Mouse (Mus musculus): ENCODE measurements around the gene Gm49333.

Gm49333 gene

GRCm38 (mm10) chr16:20611357-20612227 lies at the start of gene Gm49333, which contains the start of the genes Eef1akmt4 and Alg3:
Gene Gm49333, plus strand, starts transcription at chr16:20611610.
Gene Eef1akmt4, plus strand, starts transcription at chr16:20611593.
Gene Alg3, minus strand, starts transcription at chr16:20611735.
- DNase-seq = peak; percentile 83

- DNase-seq = no peak
Measured at GRCm38 (mm10) chr16:20565075-20565474, 46.3 kb upstream of the Gm49333 start.

DNA sequence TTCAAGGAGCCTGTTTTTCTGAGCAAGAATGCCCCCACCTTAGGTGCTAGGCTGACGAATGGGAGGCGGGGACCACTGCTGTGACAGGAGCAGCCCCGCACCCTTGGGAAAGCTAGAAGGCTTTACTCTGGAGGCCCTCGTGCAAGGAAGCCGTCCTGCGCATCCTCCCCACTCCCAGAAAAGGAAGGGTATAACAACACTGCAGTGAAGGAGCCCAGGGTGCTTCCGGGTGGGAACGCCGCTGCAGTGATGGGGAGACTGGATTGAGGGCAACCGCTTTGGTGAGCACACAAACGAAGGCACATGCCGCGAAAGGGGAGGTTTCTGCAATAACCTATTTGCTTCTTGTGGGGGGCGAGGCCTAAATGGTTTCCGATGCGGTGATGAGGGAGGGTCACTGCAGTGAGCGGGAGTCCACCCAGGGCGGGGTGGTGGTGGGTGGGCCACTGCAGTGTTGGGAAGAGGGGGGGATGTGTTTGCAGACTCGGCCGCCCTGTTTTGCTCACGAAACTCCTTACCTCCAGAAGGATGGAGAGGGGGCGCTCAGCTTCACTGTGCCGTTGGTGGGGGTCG lies 22.0 kb upstream of the Gm49333 start, which contains the start of gene Vwa5b2:
Gene Vwa5b2 (plus strand): TSS at position 106 of the 573 bp plus-strand sequence.
- no peak for DNase-seq

DNA sequence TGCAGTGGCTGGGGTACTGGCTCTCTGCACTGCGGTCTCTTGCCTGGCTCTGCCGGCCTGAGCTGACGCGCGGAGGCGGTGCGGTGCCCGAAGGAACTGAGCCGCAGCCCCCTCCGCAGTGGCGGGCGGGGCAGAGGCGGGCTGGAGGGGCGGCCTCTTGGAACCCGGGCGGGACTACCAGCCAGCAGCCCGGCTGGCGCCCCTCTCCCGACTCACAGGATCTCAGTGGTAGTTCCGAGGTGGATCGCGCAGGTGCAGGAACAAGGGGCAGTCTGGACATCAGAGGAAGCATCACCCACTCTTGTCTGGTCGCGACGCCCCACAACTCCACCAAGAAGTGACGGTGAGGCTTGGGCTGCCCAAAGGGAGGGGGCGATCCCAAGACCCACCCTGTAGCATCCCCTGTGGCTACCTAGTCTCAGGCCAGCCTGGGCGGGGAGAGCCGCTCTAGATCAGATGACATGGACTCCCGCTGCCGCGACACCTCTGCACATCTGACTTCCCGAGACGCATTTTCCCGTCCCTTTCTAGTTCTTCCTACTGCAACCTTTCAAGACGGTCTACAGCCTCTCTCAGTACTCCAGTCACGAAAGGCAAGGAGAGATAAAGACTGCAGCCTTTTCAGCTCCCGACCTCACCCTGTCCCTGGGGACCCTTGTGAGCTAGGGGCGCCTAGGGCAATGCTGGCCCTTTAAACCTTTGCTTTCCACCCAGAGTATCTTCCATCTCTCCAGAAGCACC lies 21.3 kb upstream of the Gm49333 start:
- peak; percentile 64 for DNase-seq

GRCm38 (mm10) chr16:20590680-20591038 lies 20.8 kb upstream of the Gm49333 start:
- DNase-seq = no peak

DNA sequence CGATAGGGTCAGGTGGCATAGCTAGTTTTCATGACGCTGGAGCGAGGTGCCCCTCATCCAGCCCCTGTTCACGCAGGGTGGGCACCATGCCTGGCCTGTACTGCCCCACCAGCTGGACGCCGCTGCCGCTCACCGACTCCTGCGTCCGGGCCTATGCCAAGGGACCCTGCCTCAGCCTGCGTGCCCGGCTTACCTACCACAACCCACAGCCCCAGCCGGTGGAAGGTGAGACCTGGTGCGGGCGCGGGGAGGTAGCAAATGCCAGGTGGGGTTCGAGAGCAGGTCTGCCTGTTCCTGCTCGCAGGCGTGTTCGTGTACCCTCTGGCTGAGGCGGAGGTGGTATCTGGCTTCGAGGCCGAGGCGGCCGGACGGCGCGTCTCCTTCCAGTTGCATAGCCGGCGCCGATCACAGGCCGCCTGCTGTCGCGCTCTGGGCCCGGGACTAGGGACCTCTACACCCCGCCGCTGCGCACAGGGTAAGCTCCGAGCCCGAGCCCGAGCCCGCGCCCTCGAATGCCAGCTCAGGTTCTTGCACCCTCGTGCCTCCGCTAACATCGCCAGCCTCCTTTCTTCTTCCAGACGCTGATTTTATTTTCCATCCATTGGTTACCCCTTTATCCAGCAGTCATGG lies 20.2 kb upstream of the Gm49333 start:
- DNase-seq = no peak

- no peak for DNase-seq
Measured at GRCm38 (mm10) chr16:20595060-20595673, 16.2 kb upstream of the Gm49333 start.

DNA sequence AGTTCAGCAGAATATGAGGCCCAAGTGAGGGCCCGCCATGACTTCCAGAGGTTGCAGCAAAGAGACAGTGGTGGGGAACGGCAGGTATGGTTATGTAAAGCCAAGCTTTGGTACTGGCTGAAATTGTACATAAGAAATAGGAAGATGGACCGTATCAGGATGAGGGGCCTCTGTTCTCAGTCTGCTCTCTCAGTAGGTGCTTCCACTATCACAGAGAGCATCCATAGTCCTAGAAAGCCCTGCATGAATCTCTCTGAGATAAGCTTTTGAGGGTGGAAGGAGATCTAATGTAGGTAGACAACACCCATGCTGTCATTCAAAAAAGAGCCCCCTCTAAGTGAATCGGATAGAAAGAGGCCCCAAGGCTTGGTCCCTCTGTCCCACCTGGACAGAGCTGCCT lies 15.7 kb upstream of the Gm49333 start:
- no peak for DNase-seq

DNA sequence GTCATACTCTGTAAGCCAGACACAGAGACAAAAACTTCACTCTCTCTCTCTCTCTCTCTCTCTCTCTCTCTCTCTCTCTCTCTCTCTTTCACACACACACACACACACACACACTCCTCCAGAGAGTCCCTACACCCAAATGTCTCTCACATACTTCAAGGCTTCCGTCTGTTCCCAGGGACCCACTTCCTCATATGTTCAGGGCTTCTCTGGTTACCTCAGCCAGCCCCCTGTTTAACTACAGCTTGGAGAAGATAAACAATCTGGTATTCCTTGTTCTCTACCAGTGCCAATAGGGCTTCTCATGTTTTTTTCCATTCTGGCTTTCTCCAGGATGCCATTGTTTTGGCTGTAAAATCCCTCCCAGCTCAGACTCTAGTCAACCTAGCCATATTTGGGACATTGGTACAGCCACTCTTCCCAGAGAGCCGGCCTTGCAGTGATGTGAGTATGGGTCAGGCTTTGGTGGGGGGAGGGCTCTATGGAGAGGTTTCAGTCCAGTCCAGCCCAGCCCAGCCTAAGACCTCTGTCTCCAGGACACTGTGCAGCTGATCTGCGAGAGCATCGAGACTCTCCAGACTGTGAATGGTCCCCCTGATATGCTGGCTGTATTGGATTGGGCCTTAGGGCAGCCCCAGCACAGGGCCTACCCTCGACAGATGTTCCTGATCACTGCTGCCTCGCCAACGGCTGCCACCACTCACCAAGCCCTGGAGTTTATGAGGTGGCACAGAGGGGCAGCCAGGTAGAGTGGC lies 14.5 kb upstream of the Gm49333 start:
- DNase-seq = no peak

GRCm38 (mm10) chr16:20600511-20600910 lies 10.9 kb upstream of the Gm49333 start:
- no peak for DNase-seq

GRCm38 (mm10) chr16:20604705-20605104 lies 6.7 kb upstream of the Gm49333 start:
- no peak for DNase-seq

- peak; percentile 68 for DNase-seq
Measured at GRCm38 (mm10) chr16:20610501-20611356, 681 bp upstream of the Gm49333 start.

DNA sequence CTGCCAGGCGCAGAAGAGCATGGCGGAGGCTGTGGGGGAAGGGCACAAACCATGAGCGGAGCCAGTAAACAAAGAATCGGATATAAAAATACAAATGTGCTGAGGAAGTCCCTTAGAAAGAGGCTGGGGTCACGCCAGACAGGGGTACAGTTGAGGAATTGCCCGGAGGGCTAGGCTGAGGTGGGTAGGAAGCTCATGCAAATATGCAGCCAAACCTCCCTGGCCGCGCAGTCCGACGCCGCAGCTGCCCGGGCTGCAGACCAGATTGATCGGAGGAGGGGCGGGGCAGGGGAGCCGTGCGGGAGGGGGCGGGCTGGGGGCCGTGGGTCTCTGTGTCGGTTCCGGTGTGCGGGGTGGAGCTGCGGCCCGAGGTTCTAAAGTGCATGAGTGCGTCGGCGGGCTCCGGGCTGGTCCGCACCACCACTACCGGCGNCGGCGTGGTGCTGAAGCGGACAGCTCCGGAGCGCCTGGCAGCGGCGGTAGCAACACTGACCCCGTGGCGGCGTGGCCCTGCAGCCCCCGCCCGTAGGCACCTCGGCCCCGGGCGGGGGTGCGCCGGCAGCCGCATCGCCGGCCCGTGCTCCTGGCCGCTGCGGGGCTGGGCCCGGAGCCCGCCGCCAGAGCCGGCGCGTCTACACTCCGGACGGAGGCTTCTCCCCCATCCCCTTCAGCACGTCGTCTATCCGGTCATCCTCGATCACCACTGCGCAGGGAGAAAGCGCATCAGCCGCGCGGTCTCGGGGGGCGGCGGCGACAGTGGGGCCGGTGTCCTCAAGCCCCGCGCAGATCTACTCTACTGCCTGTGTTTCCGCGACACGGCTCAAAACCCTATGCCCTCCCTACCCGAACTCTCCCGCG lies 8.4 kb downstream of the Gm49333 start:
- peak; percentile 62 for DNase-seq

DNA sequence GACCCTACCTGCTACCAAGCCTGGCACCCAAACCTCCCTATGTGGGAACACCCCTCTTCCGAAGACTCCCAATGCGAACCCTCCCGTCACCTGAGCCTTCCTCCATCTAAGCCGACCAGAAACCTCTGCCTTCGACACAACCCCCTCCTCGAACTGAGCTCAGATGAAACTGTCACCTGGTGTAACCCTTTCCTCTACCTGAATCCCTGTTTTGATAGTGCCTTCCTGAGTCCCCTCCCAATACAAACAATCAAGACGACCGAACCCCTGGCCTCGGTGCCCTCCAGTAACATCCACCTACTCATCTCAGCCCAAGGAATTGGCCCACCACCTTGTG lies 9.0 kb downstream of the Gm49333 start:
- DNase-seq = peak; percentile 61

DNA sequence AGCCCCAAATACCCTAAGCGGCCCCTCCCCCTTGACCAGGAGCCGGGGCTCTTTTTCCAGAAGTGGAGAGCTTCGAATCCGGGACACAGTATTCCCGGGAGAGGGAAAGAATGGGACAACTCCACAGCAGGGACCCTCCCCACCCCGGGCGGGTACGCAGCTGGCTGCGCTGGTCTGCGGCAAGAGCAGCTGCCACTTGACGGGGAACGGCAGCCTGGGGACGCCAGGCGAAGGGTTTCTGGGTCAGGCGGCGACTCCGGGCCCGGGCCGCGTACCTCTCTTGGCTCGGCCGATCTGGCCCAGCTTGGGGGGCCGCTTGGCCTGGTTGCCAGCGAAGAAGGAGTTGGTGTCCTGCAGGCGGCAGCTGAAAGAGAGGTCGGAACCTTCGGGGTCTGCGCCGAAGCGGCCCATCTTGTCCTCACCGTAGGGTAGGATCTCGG lies 9.4 kb downstream of the Gm49333 start:
- DNase-seq = no peak

DNA sequence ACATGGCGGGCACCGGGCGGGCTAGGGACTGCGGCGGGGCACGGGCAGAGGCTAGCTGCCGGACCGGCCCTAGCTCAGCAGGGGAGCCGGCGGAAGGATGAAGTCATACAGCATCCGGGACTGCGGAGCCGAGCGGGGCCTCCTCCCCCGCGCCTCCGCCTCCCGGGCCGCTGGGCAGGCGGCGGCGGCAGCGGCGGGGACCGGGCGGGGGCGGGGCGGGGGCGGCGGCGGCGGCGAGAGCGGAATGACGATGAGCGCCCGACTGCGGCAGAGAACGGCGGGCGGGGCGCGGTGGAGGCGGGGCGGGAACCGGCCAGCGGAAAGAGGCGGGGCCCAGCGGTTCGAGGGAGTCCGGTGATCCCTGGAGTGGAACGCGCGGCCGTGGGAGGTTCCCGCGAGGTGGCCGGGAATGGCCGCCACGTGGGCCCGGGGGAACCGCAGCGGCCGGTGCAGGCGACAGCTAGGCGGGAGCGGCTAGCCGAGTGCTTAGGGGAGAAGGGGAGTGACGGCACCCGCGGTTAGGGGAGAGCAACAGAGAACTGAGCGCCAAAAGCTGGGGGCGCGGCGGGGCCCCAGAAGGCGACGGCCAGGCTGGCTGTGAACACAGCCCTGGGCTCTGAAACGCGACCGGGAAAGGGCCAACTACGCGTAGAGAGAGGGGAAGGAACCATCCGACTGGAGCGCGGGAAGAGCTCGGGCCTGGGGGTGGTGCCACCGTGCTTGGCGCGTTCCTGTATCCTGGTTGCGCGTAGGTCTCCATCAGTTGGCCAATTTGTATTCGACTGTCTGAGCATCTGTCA lies 10.0 kb downstream of the Gm49333 start, which contains the start of gene Camk2n2:
Gene Camk2n2 (minus strand): TSS at position 97 of the 800 bp plus-strand sequence.
- peak; percentile 88 for DNase-seq

GRCm38 (mm10) chr16:20621991-20622685 lies 10.7 kb downstream of the Gm49333 start:
- peak; percentile 84 for DNase-seq

- no peak for DNase-seq
Measured at GRCm38 (mm10) chr16:20623211-20623610, 11.8 kb downstream of the Gm49333 start.
